Mouse (Mus musculus) kidney, adult 18-20 months (tissue): Measurements from ENCODE around the gene Nr1h2.

ENCODE experiments used
- DNase-seq: peaks from one replicate; pipeline ENCODE4 v3.0.0; 2021

The Nr1h2 gene

GRCm38 (mm10) chr7:44553826-44554225, at the start of gene Nr1h2:
Gene Nr1h2, minus strand, starts transcription at chr7:44553951.
- DNase-seq: peak; percentile 96

- DNase-seq: no peak
Observed at GRCm38 (mm10) chr7:44603186-44603855, 49.6 kb upstream of the Nr1h2 start.

DNA sequence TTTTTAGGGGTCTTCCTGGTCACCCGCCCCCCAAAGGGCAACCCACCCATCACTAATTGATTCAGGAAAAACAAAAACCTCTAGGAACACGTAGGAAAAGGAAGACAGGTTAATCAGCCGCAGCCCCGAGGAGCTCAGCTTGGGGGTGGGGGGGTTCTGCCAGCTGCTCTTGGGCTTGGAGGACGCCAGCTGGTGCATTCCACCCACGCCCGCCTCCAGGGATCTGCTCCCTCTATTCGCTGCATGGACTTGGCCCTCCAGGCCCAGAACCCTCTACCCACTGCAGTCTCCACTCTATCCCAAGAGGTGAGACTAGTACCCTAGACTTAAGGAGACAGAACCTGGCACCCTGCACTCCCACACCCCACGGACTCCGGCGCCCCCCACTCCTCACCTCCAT, 48.7 kb upstream of the Nr1h2 start:
- no peak for DNase-seq

- no peak for DNase-seq
Observed at GRCm38 (mm10) chr7:44601646-44602045, 47.9 kb upstream of the Nr1h2 start.

GRCm38 (mm10) chr7:44600691-44601262, 47.0 kb upstream of the Nr1h2 start:
- no peak for DNase-seq

GRCm38 (mm10) chr7:44598336-44598735, 44.6 kb upstream of the Nr1h2 start:
- DNase-seq: no peak

DNA sequence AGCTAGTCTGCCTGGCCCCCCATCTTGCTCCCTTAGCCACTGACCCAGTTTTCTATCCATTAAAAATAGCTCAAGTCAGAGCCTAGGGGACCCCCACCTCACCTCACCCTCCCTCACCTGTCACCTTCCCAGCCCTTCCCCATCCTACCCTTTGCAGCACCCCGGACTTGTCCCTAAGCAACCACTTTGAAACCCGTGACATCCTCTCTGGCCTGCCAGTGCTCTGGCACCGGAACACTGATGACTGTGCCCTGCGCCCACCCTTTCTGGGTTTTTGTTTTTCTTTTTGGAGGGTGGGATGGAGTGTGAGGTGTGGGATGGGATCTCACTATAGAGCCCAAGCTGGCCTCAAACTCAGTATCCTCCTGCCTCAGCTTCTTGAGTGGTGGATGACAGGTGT, 43.9 kb upstream of the Nr1h2 start:
- no peak for DNase-seq

GRCm38 (mm10) chr7:44596996-44597538, 43.3 kb upstream of the Nr1h2 start:
- DNase-seq: no peak

- no peak for DNase-seq
Observed at GRCm38 (mm10) chr7:44596051-44596450, 42.3 kb upstream of the Nr1h2 start.

GRCm38 (mm10) chr7:44595131-44595561, 41.4 kb upstream of the Nr1h2 start:
- no peak for DNase-seq

- no peak for DNase-seq
Observed at GRCm38 (mm10) chr7:44594291-44594690, 40.5 kb upstream of the Nr1h2 start.

- DNase-seq: peak; percentile 85
Observed at GRCm38 (mm10) chr7:44593775-44594174, 40.0 kb upstream of the Nr1h2 start.

DNA sequence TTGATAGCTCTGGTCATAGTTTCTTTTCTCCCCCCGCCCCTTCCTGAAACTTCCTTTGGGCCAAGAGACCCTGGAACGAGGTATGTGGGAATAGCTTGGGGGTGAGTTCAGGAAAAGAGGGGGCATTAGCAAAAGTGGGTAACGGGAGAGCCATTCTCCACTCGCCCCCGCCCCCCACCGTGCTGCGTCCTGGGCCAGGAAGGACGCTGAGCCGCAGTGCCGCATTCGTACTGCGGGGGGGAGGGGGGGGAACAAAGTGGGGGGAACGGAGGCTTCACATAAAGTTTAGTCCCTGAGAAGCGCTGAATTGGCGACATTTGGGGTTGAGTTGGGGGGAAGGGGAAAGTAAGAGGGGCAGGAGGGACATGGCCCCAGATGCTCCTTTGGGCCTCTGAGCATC, 39.3 kb upstream of the Nr1h2 start:
- DNase-seq: no peak

DNA sequence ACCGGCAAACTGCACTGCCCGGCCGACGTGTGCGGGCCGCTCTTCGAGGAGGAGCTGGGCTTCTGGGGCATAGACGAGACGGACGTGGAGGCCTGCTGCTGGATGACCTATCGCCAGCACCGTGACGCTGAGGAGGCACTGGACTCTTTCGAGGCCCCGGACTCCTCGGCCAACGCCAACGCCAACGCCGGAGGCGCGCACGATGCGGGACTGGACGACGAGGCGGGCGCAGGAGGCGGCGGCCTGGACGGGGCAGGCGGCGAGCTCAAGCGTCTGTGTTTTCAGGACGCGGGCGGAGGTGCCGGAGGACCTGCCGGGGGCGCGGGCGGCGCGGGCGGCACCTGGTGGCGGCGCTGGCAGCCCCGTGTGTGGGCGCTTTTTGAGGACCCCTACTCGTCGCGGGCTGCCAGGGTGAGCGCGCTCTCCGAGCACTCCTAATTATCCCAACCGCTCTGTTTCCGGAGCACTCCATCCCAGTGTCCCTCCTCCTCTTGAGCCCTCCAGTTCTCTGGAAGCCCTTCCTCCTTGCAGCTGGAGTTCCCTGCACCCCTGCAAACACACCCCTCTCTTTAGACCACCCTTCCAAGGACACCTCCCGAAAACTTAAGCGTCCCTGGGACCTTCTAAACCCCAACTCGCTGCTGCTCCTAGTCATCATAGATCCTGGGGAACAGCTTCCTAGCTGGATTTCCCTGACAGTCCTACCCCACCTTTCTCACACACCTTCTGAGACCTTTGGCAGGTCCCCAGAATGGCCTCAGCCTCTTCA, 37.8 kb upstream of the Nr1h2 start:
- DNase-seq: no peak

- DNase-seq: peak; percentile 90
Observed at GRCm38 (mm10) chr7:44590402-44591347, 36.9 kb upstream of the Nr1h2 start, which contains the start of gene Kcnc3. Gene Kcnc3, plus strand, starts transcription at chr7:44590664.

GRCm38 (mm10) chr7:44589946-44590345, 36.2 kb upstream of the Nr1h2 start:
- DNase-seq: no peak

GRCm38 (mm10) chr7:44589149-44589548, 35.4 kb upstream of the Nr1h2 start:
- DNase-seq: peak; percentile 90

DNA sequence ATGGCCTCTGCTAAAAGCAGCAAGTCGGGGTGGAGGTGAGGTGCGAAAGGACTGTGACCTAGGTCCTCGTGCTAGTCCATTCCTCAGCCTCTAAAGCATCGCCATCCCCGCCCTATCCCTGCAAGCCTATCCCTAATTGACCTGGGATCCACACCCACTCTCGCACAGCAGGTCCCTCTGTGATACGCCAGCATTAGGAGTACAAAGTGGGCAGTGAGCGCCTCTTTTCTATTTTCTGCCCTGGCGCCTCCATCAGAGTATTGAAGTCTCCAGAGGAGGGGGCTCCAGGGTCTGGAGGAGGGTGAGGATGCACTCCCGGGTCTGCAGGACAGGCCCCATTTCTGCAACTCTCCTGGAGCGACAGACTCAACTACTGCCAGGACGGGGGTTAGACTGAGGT, 34.6 kb upstream of the Nr1h2 start:
- no peak for DNase-seq

GRCm38 (mm10) chr7:44587676-44588075, 33.9 kb upstream of the Nr1h2 start:
- no peak for DNase-seq

DNA sequence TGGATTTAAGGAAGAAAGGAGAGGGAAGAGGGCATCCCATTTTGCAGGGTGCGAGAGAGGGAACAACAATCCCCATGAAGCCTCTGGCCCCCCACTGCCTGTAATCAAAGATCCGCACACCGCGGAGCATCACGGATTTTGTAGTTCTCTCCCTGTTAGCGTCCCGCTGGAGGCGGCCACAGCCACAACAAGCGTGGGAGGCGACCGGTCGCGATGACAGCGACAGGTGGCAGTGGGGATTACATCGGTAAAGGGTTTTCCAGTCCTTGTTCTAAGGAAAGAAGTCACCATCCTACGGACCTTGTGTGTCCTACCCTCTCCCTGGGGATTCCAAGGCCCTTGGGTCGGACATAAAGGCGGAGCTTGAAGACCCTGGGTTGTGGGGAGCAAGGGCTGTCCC, 33.2 kb upstream of the Nr1h2 start:
- no peak for DNase-seq

- no peak for DNase-seq
Observed at GRCm38 (mm10) chr7:44586518-44586917, 32.8 kb upstream of the Nr1h2 start.

DNA sequence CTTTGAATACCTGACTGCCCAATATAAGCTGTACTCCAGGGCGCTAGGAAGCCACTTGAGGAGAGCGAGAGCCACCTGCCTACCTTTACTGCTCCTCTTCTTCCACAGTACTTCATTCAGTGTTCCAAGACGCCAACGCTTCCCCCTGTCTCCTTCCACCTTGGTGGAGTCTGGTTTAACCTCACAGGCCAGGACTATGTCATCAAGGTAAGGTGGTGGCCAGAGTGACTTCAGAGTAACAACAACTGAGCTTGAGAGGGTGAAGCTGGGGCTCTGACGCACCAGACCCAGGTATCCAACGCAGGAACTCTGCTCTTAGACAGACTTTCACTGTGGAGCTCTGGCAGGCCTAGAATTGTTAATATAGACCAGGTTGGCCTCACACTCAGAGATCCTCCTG, 31.9 kb upstream of the Nr1h2 start:
- no peak for DNase-seq

GRCm38 (mm10) chr7:44584921-44585320, 31.2 kb upstream of the Nr1h2 start:
- DNase-seq: no peak
